Mouse (Mus musculus) G1E (cell line): ENCODE data around the gene Tmem131l. TPM values are rescaled to one million over a fixed set of nuclear protein-coding genes. Genes with fewer than 3 reads are reported as not detected.

Experiments used
- ATAC-seq: 2 replicates; pipeline ENCODE4 v1.8.0; 2016; ENCODE audit warnings: mild to moderate bottlenecking; ENCODE audit not compliant: insufficient number of reproducible peaks, poor library complexity, low FRiP score, severe bottlenecking; ENCODE audit errors: extremely low read depth
- DNase-seq: peaks from one replicate; pipeline ENCODE4 v3.0.0; 2012; ENCODE audit warnings: low spot score
- H3K27me3 ChIP-seq: 2 replicates; pipeline ENCODE4 v1.6.1; 2012; ENCODE audit warnings: mild to moderate bottlenecking, low read length, inconsistent platforms; ENCODE audit not compliant: insufficient read depth
- H3K36me3 ChIP-seq: replicated peaks from 2 replicates; pipeline ENCODE3; 2012; ENCODE audit warnings: mild to moderate bottlenecking, inconsistent platforms
- H3K4me1 ChIP-seq: 2 replicates; pipeline ENCODE4 v1.6.1; 2012; ENCODE audit warnings: low read depth, low read length, inconsistent platforms, mixed read lengths; ENCODE audit not compliant: insufficient read depth
- H3K4me3 ChIP-seq: 2 replicates; pipeline ENCODE4 v1.5.1; 2012; ENCODE audit warnings: low read depth, mild to moderate bottlenecking, inconsistent platforms, low read length, moderate library complexity, mixed read lengths
- H3K9me3 ChIP-seq: replicated peaks from 2 replicates; pipeline ENCODE4 v1.6.1; 2012; ENCODE audit warnings: inconsistent platforms
- CTCF ChIP-seq: IDR thresholded peaks from 2 replicates; pipeline ENCODE4 v1.5.1; 2012; ENCODE audit warnings: low read depth, low read length, inconsistent platforms, mixed read lengths
- GATA1 ChIP-seq: IDR thresholded peaks from 2 replicates; pipeline ENCODE4 v1.6.1; 2012; ENCODE audit warnings: borderline replicate concordance, low read length, inconsistent platforms, mixed read lengths
- GATA2 ChIP-seq: IDR thresholded peaks from 2 replicates; pipeline ENCODE4 v1.6.1; 2012; ENCODE audit warnings: low read depth, low read length, inconsistent platforms, borderline replicate concordance
- POLR2AphosphoS5 ChIP-seq: IDR thresholded peaks from 2 replicates; pipeline ENCODE4 v1.6.1; 2012; ENCODE audit warnings: low read depth, low read length, inconsistent platforms; ENCODE audit not compliant: insufficient replicate concordance
- TAL1 ChIP-seq: conservative IDR thresholded peaks from 2 replicates; pipeline ENCODE4 v1.6.1; 2012; ENCODE audit warnings: low read depth, low read length, inconsistent platforms, mixed read lengths
- polyA plus RNA-seq: library from polyadenylated mRNA; stranded (reverse); fragments of >175 nt; gene quantifications from 2 replicates; pipeline ENCODE4 v1.2.3, GENCODE M21; 2012
- total RNA-seq, 2 experiments: library from RNA; stranded (forward) in 1 of 2; stranded (reverse) in 1 of 2; fragments of 200-1000 nt in 1 of 2; fragments of >200 nt in 1 of 2; fragmentation: Nextera tagmentation in 1 of 2; gene quantifications; 2 replicates each; pipeline ENCODE4 v1.2.3; 2014 to 2017

The Tmem131l gene
- total and polyA plus RNA-seq, 3 experiments = 35.0 to 97.1 (median 43.4) TPM

GRCm38 (mm10) chr3:84077505-84077904 lies 37.5 kb upstream of the Tmem131l start:
- ATAC-seq = no peak
- no peak for TF ChIP-seq TAL1
- TF ChIP-seq CTCF = no peak
- no peak for TF ChIP-seq GATA2
- no peak for TF ChIP-seq GATA1
- no peak for TF ChIP-seq POLR2AphosphoS5
- Histone ChIP-seq H3K36me3 (no peaks in the 10 kb centered on the region), H3K4me1 (no peaks in the 10 kb centered on the region; the same call in 1 of the 2 replicates), H3K4me3 (no peak overlapping the region), H3K27me3 (peaks cover 10% of the 10 kb centered on the region), H3K9me3 (peaks cover 4% of the 10 kb centered on the region)
- DNase-seq = no peak

- Histone ChIP-seq H3K9me3 (no peaks in the 10 kb centered on the region), H3K4me1 (peaks cover under 1% of the 10 kb centered on the region), H3K27me3 (peaks cover 10% of the 10 kb centered on the region), H3K36me3 (no peaks in the 10 kb centered on the region), H3K4me3 (no peak overlapping the region)
- no peak for DNase-seq
- ATAC-seq = no peak
- no peak for TF ChIP-seq TAL1
These were observed 36.8 kb upstream of the Tmem131l start for GRCm38 (mm10) chr3:84076543-84077332.

- peaks cover 3% of the 10 kb centered on the region for H3K4me1 ChIP-seq
- H3K4me3 ChIP-seq = no peak overlapping the region
- no peak for DNase-seq
- TF ChIP-seq GATA2 (no peak), POLR2AphosphoS5 (no peak)
- peaks cover 20% of the 10 kb centered on the region for H3K27me3 ChIP-seq
- H3K36me3 ChIP-seq = no peaks in the 10 kb centered on the region
- H3K9me3 ChIP-seq = no peaks in the 10 kb centered on the region
- no peak for ATAC-seq
These were observed 35.5 kb upstream of the Tmem131l start for GRCm38 (mm10) chr3:84075516-84075915.

GRCm38 (mm10) chr3:84074777-84075176 lies 34.8 kb upstream of the Tmem131l start:
- TF ChIP-seq GATA1 = no peak
- no peak for TF ChIP-seq GATA2
- no peak for TF ChIP-seq TAL1
- TF ChIP-seq POLR2AphosphoS5 = no peak
- no peak for TF ChIP-seq CTCF
- H3K4me1 ChIP-seq = peaks cover 5% of the 10 kb centered on the region

GRCm38 (mm10) chr3:84071641-84072040 lies 31.7 kb upstream of the Tmem131l start:
- Histone ChIP-seq H3K9me3 (no peaks in the 10 kb centered on the region), H3K36me3 (no peaks in the 10 kb centered on the region), H3K27me3 (peaks cover 24% of the 10 kb centered on the region), H3K4me3 (no peak overlapping the region), H3K4me1 (peaks cover 13% of the 10 kb centered on the region)
- TF ChIP-seq CTCF = no peak
- no peak for TF ChIP-seq GATA1
- no peak for TF ChIP-seq GATA2
- TF ChIP-seq POLR2AphosphoS5 = no peak
- TF ChIP-seq TAL1 = no peak
- no peak for DNase-seq
- no peak for ATAC-seq

More at GRCm38 (mm10) chr3:84074777-84075176, 34.8 kb upstream of the Tmem131l start:
- Histone ChIP-seq H3K4me3 (no peak overlapping the region), H3K36me3 (no peaks in the 10 kb centered on the region), H3K27me3 (peaks cover 21% of the 10 kb centered on the region), H3K9me3 (no peaks in the 10 kb centered on the region)
- ATAC-seq (no peak), DNase-seq (no peak)

GRCm38 (mm10) chr3:84070811-84071210 lies 30.8 kb upstream of the Tmem131l start:
- TF ChIP-seq TAL1 = no peak
- no peak for TF ChIP-seq GATA2
- no peak for TF ChIP-seq CTCF
- TF ChIP-seq POLR2AphosphoS5 = no peak
- no peak for TF ChIP-seq GATA1
- H3K36me3 ChIP-seq = no peaks in the 10 kb centered on the region
- H3K4me1 ChIP-seq = peaks cover 13% of the 10 kb centered on the region

More at GRCm38 (mm10) chr3:84070811-84071210, 30.8 kb upstream of the Tmem131l start:
- no peak for ATAC-seq
- DNase-seq = no peak
- H3K27me3 ChIP-seq = peaks cover 19% of the 10 kb centered on the region; the same call in 1 of the 2 replicates
- no peak overlapping the region for H3K4me3 ChIP-seq
- H3K9me3 ChIP-seq = no peaks in the 10 kb centered on the region
